Mouse (Mus musculus): ENCODE results near the gene Tbc1d9b. TPM values are rescaled to one million over a fixed set of nuclear protein-coding genes. Genes with fewer than 3 reads are reported as not detected.

Gene Tbc1d9b
- polyA plus RNA-seq, 1 experiment from 2014 or later, result 44.9 TPM

GRCm38 (mm10) chr11:50145529-50145928 lies 14.3 kb downstream of the Tbc1d9b start:
- 92% methylated on average over 3 of the region's 3 CpGs for WGBS
- no peak overlapping the region for H3K4me2 ChIP-seq (replicated peaks)
- H3K9ac ChIP-seq, result no peak overlapping the region
- no peak overlapping the region for H3K4me3 ChIP-seq
- H3K27ac ChIP-seq, result no peak overlapping the region
- H3K4me1 ChIP-seq, result no peaks in the 10 kb centered on the region
- no peak for ATAC-seq (ENCODE audit: low FRiP score, low read depth)
- no peaks in the 10 kb centered on the region for H3K27me3 ChIP-seq
- H3K36me3 ChIP-seq, result peaks cover 95% of the 10 kb centered on the region
- no peaks in the 10 kb centered on the region for H3K9me3 ChIP-seq

DNA sequence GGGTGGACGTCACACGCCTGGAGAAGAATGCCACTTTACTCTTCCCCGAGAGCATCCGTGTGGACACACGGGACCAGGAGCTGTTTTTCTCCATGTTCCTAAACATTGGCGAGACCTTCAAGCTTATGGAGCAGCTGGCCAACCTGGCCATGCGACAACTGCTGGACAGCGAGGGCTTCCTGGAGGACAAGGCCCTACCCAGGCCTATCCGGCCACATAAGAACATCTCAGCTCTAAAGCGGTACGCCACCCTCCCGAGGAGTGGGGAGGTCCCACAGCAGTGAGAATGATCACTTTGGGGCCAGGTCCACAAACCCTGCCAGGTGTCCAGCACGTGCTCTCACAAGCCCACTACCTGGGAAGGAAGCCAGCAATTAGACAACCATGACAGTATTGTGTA lies 14.9 kb downstream of the Tbc1d9b start:
- no peaks in the 10 kb centered on the region for H3K9me3 ChIP-seq
- no peak overlapping the region for H3K9ac ChIP-seq
- H3K36me3 ChIP-seq, result peaks cover 95% of the 10 kb centered on the region
- WGBS, result 96% methylated on average over 13 of the region's 13 CpGs
- H3K27me3 ChIP-seq, result no peaks in the 10 kb centered on the region
- no peak overlapping the region for H3K27ac ChIP-seq
- H3K4me2 ChIP-seq (replicated peaks), result no peak overlapping the region
- H3K4me1 ChIP-seq, result no peaks in the 10 kb centered on the region
- no peak overlapping the region for H3K4me3 ChIP-seq
- no peak for ATAC-seq (ENCODE audit: low FRiP score, low read depth)

- Histone ChIP-seq H3K4me3 (no peak overlapping the region), H3K27ac (no peak overlapping the region), H3K4me1 (no peaks in the 10 kb centered on the region), H3K9me3 (no peaks in the 10 kb centered on the region), H3K36me3 (peaks cover 95% of the 10 kb centered on the region), H3K4me2 (replicated peaks) (no peak overlapping the region), H3K9ac (no peak overlapping the region), H3K27me3 (no peaks in the 10 kb centered on the region)
- ATAC-seq (ENCODE audit: low FRiP score, low read depth), result no peak
- WGBS, result 89% methylated on average over 9 of the region's 9 CpGs
These were observed 16.2 kb downstream of the Tbc1d9b start for GRCm38 (mm10) chr11:50147267-50147957.

- ATAC-seq (ENCODE audit: low FRiP score, low read depth), result no peak
- WGBS, result 92% methylated on average over 11 of the region's 11 CpGs
- H3K36me3 ChIP-seq, result peaks cover 95% of the 10 kb centered on the region
These were observed 16.8 kb downstream of the Tbc1d9b start for GRCm38 (mm10) chr11:50147958-50148476.

DNA sequence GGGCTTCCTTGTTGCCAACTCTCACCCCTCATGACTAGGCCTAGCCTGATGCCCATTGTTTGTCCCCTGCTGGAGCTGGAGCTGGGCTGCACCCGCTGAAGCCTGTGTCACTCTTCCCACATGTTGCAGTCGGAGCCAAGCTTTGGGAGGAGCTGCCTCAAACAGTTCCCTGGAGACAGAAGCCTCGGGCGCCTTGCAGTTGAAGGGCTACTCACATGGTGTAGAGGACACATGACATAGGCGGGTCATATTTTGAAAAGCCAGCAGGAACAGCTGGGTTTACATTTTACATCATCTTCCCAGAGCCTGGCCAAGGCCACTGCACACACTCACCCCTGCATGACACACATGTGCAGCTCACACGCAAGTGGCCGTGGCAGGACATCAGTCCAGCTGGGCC lies 18.0 kb downstream of the Tbc1d9b start:
- 87% methylated on average over 7 of the region's 7 CpGs for WGBS
- no peak overlapping the region for H3K4me3 ChIP-seq
- ATAC-seq (ENCODE audit: low FRiP score, low read depth), result no peak
- no peaks in the 10 kb centered on the region for H3K4me1 ChIP-seq
- H3K27me3 ChIP-seq, result no peaks in the 10 kb centered on the region
- no peak overlapping the region for H3K27ac ChIP-seq
- H3K9me3 ChIP-seq, result no peaks in the 10 kb centered on the region
- H3K4me2 ChIP-seq (replicated peaks), result no peak overlapping the region
- no peak overlapping the region for H3K9ac ChIP-seq
- peaks cover 95% of the 10 kb centered on the region for H3K36me3 ChIP-seq

More at GRCm38 (mm10) chr11:50147958-50148476, 16.8 kb downstream of the Tbc1d9b start:
- no peak overlapping the region for H3K4me2 ChIP-seq (replicated peaks)
- no peaks in the 10 kb centered on the region for H3K27me3 ChIP-seq
- no peak overlapping the region for H3K4me3 ChIP-seq
- H3K4me1 ChIP-seq, result no peaks in the 10 kb centered on the region
- no peak overlapping the region for H3K9ac ChIP-seq
- H3K27ac ChIP-seq, result no peak overlapping the region
- H3K9me3 ChIP-seq, result no peaks in the 10 kb centered on the region

- H3K9me3 ChIP-seq, result no peaks in the 10 kb centered on the region
- no peaks in the 10 kb centered on the region for H3K4me1 ChIP-seq
- H3K27me3 ChIP-seq, result no peaks in the 10 kb centered on the region
- no peak overlapping the region for H3K27ac ChIP-seq
- H3K4me2 ChIP-seq (replicated peaks), result no peak overlapping the region
- ATAC-seq (ENCODE audit: low FRiP score, low read depth), result no peak
- no peak overlapping the region for H3K4me3 ChIP-seq
- 89% methylated on average over 9 of the region's 9 CpGs for WGBS
- peaks cover 99% of the 10 kb centered on the region for H3K36me3 ChIP-seq
- H3K9ac ChIP-seq, result no peak overlapping the region
These were observed 18.5 kb downstream of the Tbc1d9b start for GRCm38 (mm10) chr11:50149603-50150150.

GRCm38 (mm10) chr11:50151374-50151773 lies 20.2 kb downstream of the Tbc1d9b start:
- H3K4me2 ChIP-seq (replicated peaks), result no peak overlapping the region
- H3K9ac ChIP-seq, result no peak overlapping the region
- no peaks in the 10 kb centered on the region for H3K9me3 ChIP-seq
- H3K36me3 ChIP-seq, result peaks cover 98% of the 10 kb centered on the region
- H3K27ac ChIP-seq, result no peak overlapping the region
- ATAC-seq (ENCODE audit: low FRiP score, low read depth), result no peak
- 90% methylated on average over 3 of the region's 3 CpGs for WGBS
- H3K27me3 ChIP-seq, result no peaks in the 10 kb centered on the region
- no peak overlapping the region for H3K4me3 ChIP-seq
- no peaks in the 10 kb centered on the region for H3K4me1 ChIP-seq

GRCm38 (mm10) chr11:50154166-50154565 lies 23.0 kb downstream of the Tbc1d9b start:
- Histone ChIP-seq H3K4me1 (no peaks in the 10 kb centered on the region), H3K4me2 (replicated peaks) (no peak overlapping the region), H3K9ac (no peak overlapping the region), H3K27ac (no peak overlapping the region), H3K4me3 (no peak overlapping the region), H3K27me3 (no peaks in the 10 kb centered on the region), H3K9me3 (no peaks in the 10 kb centered on the region), H3K36me3 (peaks cover 99% of the 10 kb centered on the region)
- no peak for ATAC-seq (ENCODE audit: low FRiP score, low read depth)
- WGBS, result 71% methylated on average over 9 of the region's 9 CpGs

- Histone ChIP-seq H3K27ac (no peak overlapping the region; the same call in 1 of the 2 replicates), H3K4me2 (replicated peaks) (no peak overlapping the region), H3K9ac (no peak overlapping the region), H3K9me3 (no peaks in the 10 kb centered on the region), H3K4me1 (no peaks in the 10 kb centered on the region), H3K27me3 (no peaks in the 10 kb centered on the region), H3K36me3 (peaks cover 99% of the 10 kb centered on the region), H3K4me3 (no peak overlapping the region)
- WGBS, result 87% methylated on average over 12 of the region's 12 CpGs
- ATAC-seq (ENCODE audit: low FRiP score, low read depth), result no peak
These were observed 23.8 kb downstream of the Tbc1d9b start for GRCm38 (mm10) chr11:50154777-50155520.

- Histone ChIP-seq H3K27ac (no peak overlapping the region), H3K27me3 (no peaks in the 10 kb centered on the region), H3K36me3 (peaks cover 99% of the 10 kb centered on the region), H3K4me3 (no peak overlapping the region), H3K4me1 (no peaks in the 10 kb centered on the region), H3K9me3 (no peaks in the 10 kb centered on the region), H3K9ac (no peak overlapping the region), H3K4me2 (replicated peaks) (no peak overlapping the region)
- no peak for ATAC-seq (ENCODE audit: low FRiP score, low read depth)
- 95% methylated on average over 2 of the region's 2 CpGs for WGBS
These were observed 24.6 kb downstream of the Tbc1d9b start for GRCm38 (mm10) chr11:50155785-50156184.

DNA sequence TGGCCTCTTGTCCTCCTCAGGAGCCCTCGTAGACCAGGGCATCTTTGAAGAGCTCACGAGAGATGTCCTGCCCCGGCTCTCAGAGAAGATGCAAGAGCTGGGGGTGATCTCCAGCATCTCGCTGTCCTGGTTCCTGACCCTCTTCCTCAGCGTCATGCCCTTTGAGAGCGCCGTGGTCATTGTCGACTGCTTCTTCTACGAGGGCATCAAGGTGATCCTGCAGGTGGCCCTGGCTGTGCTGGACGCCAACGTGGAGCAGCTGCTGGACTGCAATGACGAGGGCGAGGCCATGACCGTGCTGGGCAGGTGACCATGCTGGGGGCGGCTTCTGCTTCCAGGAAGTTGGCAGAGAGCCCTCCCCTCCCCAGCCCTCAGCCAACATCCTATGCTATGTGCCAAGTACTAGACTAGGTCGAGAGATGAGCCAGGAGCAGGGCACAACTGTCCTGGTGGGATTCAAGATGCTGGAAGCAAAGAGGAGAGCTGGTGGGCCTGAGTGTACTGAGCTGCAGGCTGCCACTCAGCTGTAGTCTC lies 25.6 kb downstream of the Tbc1d9b start:
- Histone ChIP-seq H3K27me3 (no peaks in the 10 kb centered on the region), H3K4me3 (no peak overlapping the region), H3K4me1 (no peaks in the 10 kb centered on the region), H3K36me3 (peaks cover 99% of the 10 kb centered on the region), H3K9ac (no peak overlapping the region), H3K9me3 (no peaks in the 10 kb centered on the region), H3K4me2 (replicated peaks) (no peak overlapping the region), H3K27ac (no peak overlapping the region)
- WGBS, result 93% methylated on average over 16 of the region's 16 CpGs
- ATAC-seq (ENCODE audit: low FRiP score, low read depth), result no peak

DNA sequence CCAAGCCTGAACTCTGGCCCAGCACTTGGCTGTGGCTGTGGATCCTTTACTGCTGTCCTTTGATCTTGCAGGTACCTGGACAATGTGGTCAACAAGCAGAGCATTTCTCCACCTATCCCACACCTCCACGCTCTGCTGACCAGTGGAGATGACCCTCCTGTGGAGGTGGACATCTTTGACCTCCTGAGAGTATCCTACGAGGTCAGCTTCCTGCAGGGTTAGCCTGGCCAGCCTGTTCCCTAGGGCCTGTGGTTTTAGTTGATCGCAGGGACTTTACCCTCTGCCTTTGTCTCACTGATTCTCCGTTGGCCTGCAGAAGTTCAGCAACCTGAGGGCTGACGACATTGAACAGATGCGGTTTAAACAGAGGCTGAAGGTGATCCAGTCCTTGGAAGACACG lies 27.1 kb downstream of the Tbc1d9b start:
- no peak for ATAC-seq (ENCODE audit: low FRiP score, low read depth)
- Histone ChIP-seq H3K4me1 (no peaks in the 10 kb centered on the region), H3K4me3 (no peak overlapping the region), H3K9me3 (no peaks in the 10 kb centered on the region), H3K27ac (no peak overlapping the region), H3K36me3 (peaks cover 99% of the 10 kb centered on the region), H3K27me3 (no peaks in the 10 kb centered on the region), H3K9ac (no peak overlapping the region), H3K4me2 (replicated peaks) (no peak overlapping the region)
- WGBS, result 94% methylated on average over 7 of the region's 7 CpGs
